ENCODE assay signal across 20 mouse cellular contexts in genomic region chr16:52038283-52038682, GRCm38 (mm10). TPM values are rescaled to one million over a fixed set of nuclear protein-coding genes. Genes with fewer than 3 reads are reported as not detected.
DNase-seq lines count a peak whose midpoint lies in the region; ATAC-seq and TF ChIP-seq lines count a peak whose summit lies in the region.
"Had no signal": no experiment of that assay in that cellular context is flagged by ENCODE, and none has a peak within 500 bp of the region (broad histone marks: within the 10 kb centered on the region; RNA-seq: fewer than 3 reads in every experiment).

No protein-coding gene starts in this region.

- no peak for TF ChIP-seq POLR2A in kidney, adult 2 months (IDR thresholded peaks at IDR 0.05; ENCODE audit: low read depth, low read length)

- H3K36me3 ChIP-seq in lung, postnatal 0 days (ENCODE audit: insufficient read depth, low read length), result 0 out of 2 replicates have a peak, but pooled peaks cover 5% of the 10 kb centered on the region
- peaks cover 4% of the 10 kb centered on the region; the same call in 1 of the 2 replicates for H3K36me3 ChIP-seq in kidney, adult 2 months (ENCODE audit: control insufficient read depth, insufficient read depth, low read length)

- 94% methylated on average over 4 of the region's 4 CpGs for WGBS in lung, postnatal 0 days
- 84% methylated on average over 4 of the region's 4 CpGs for WGBS in kidney, adult 2 months

- TF ChIP-seq CTCF in gastrocnemius, adult 2 months (IDR thresholded peaks at IDR 0.05), result no peak
- TF ChIP-seq CTCF in lung, postnatal 0 days (IDR thresholded peaks at IDR 0.05), result no peak
- no peak for TF ChIP-seq CTCF in kidney, adult 2 months (conservative IDR thresholded peaks at IDR 0.05; ENCODE audit: insufficient read depth, insufficient read length, low read depth, low read length)

- intact Hi-C loops in gastrocnemius, adult 2 months (cut with DNase I), result no loop called here
- intact Hi-C loops in gastrocnemius, postnatal 14 days (cut with DNase I; ENCODE audit: low total_unique reads), result no loop called here

- no peaks in the 10 kb centered on the region for H3K27me3 ChIP-seq in lung, postnatal 0 days (replicated peaks; ENCODE audit: insufficient read depth, low read length)
- no peaks in the 10 kb centered on the region for H3K27me3 ChIP-seq in kidney, adult 2 months (replicated peaks; ENCODE audit: control insufficient read depth, insufficient read depth, low read length)
- H3K27me3 ChIP-seq: Patski had no signal

- TF ChIP-seq EP300 in lung, postnatal 0 days (IDR thresholded peaks at IDR 0.05), result no peak

- no peaks in the 10 kb centered on the region for H3K9me3 ChIP-seq in lung, postnatal 0 days (ENCODE audit: low read length)

- no peak for DNase-seq in gastrocnemius, adult 2 months
- no peak for DNase-seq in gastrocnemius, postnatal 14 days
- peak; percentile 45 for DNase-seq in CD4-positive helper T cell, adult 2 months (ENCODE audit: low read depth, low spot score)
- peak; percentile 57 for DNase-seq in induced T-regulatory cell, adult 2 months (ENCODE audit: low read depth)
- peak; percentile 22 for DNase-seq in spleen, adult 12 weeks (ENCODE audit: low spot score)
- no peak for DNase-seq in adrenal gland, postnatal 36 days
- DNase-seq in lung, postnatal 0 days (ENCODE audit: low spot score), result no peak
- DNase-seq in kidney, adult 2 months, result no peak
- DNase-seq: cerebellum, adult 9-11 months; gastrocnemius, postnatal 36 days; kidney, adult 18-20 months; kidney, postnatal 25 days; layer of hippocampus, adult 9-11 months; lung, adult 2 months; midbrain, embryonic 14.5 days; right cerebral cortex, postnatal 14 days had no signal

- no peak overlapping the region for H3K9ac ChIP-seq in lung, postnatal 0 days (replicated peaks; ENCODE audit: low read depth)
- H3K9ac ChIP-seq: hindbrain, embryonic 14.5 days had no signal

- H3K4me2 ChIP-seq in lung, postnatal 0 days (replicated peaks; ENCODE audit: low read depth, low read length), result no peak overlapping the region
- H3K4me2 ChIP-seq: heart, embryonic 11.5 days; hindbrain, embryonic 14.5 days had no signal

- H3K4me1 ChIP-seq in lung, postnatal 0 days (ENCODE audit: insufficient read depth, low read depth, low read length), result peaks cover 27% of the 10 kb centered on the region; the same call in 1 of the 2 replicates
- peaks cover 13% of the 10 kb centered on the region for H3K4me1 ChIP-seq in kidney, adult 2 months (ENCODE audit: control insufficient read depth, insufficient read depth, low read length)

- no peak for ATAC-seq in lung, postnatal 0 days
- ATAC-seq: Patski had no signal

- H3K27ac ChIP-seq in gastrocnemius, adult 2 months, result peak overlapping the region; percentile 10; the same call in 1 of the 2 replicates
- H3K27ac ChIP-seq in lung, postnatal 0 days (ENCODE audit: low read length), result no peak overlapping the region
- H3K27ac ChIP-seq in kidney, adult 2 months (ENCODE audit: insufficient read depth, low read depth, low read length), result no peak overlapping the region
- H3K27ac ChIP-seq: hindbrain, embryonic 14.5 days; macrophage had no signal

- no peak overlapping the region for H3K4me3 ChIP-seq in gastrocnemius, adult 2 months
- no peak overlapping the region for H3K4me3 ChIP-seq in lung, postnatal 0 days (ENCODE audit: low read depth, low read length)
- no peak overlapping the region for H3K4me3 ChIP-seq in kidney, adult 2 months (ENCODE audit: insufficient read depth, low read depth, low read length)

RNA-seq across cellular contexts. Expression of gene Cblb, which starts 7.3 kb away (rescaled TPM):
- 10 to 100 TPM; 15.1 to 16.2 TPM for total RNA-seq in gastrocnemius, adult 2 months (2021)
- total RNA-seq in gastrocnemius, postnatal 14 days (2021), result 10 to 100 TPM; 10.4 to 19.2 TPM
- total RNA-seq in adrenal gland, postnatal 36 days (2021), result 10 to 100 TPM; 28.3 to 59.7 TPM
- polyA plus RNA-seq in lung, postnatal 0 days (2015; fragmentation: Nextera tagmentation; extraction: Ambion mirVana), result 8.4 and 8.7 TPM in 2 replicates
- polyA plus RNA-seq in kidney, adult 2 months (2012; rRNA removed), result 7.9 and 8.8 TPM in 2 replicates

Comparison
In these comparisons a context has a peak if more than half of its experiments do, and no peak if none do; other contexts are left out.
1. DNase-seq: peak in CD4-positive helper T cell, adult 2 months (single experiment), induced T-regulatory cell, adult 2 months (single experiment) and spleen, adult 12 weeks (single experiment); none in gastrocnemius, adult 2 months (single experiment), gastrocnemius, postnatal 14 days (single experiment), adrenal gland, postnatal 36 days (0 of 2), lung, postnatal 0 days (single experiment) and kidney, adult 2 months (single experiment).